Mouse (Mus musculus): ENCODE data around the gene Rpl21. TPM values are rescaled to one million over a fixed set of nuclear protein-coding genes. Genes with fewer than 3 reads are reported as not detected.
"Not testable (repeated sequence)": the region's sequence is repeated elsewhere in the genome, so short reads cannot be mapped to it uniquely, and the experiment has no call there.

The Rpl21 gene
- polyA plus RNA-seq, 1 experiment: not detected

DNA sequence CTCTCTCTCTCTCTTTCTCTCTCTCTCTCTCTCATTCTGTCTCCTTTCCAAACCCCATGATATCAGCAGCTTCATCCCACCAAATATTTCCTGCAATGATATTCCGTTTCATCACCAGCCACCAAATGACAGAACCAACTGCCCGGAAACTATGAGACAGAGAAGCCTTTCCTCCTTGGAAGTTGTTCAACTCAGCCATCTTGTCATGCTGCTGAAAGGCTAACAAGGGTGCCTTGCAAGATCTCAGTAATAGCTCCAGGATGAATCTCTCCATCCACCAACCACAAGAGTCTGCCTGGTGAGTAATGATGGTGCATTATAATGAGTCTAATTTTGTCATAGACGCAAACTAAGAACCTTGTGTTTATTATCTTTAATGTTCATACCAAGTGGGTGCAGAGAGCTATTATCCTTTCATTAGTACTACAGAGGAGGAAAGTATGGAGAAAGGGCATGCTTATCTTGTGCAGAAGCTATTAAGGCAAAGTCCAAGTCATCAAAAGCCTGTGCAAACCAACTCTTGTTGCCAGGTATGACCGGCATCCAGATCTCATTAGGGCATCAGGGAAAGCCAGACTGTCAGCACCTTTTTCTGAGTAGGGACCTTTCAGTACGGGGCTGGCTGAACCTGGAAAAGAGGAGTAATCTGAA, 40.4 kb downstream of the Rpl21 start:
- WGBS: 81% methylated on average over 5 of the region's 5 CpGs
- peaks cover 6% of the 10 kb centered on the region for H3K4me1 ChIP-seq (ENCODE audit: control insufficient read depth, insufficient read depth, low read length)
- H3K27ac ChIP-seq (ENCODE audit: insufficient read depth, low read depth, low read length): no peak overlapping the region
- TF ChIP-seq POLR2A (IDR thresholded peaks at IDR 0.05; ENCODE audit: insufficient read depth, low read depth, low read length) (no peak), CTCF (IDR thresholded peaks at IDR 0.05; ENCODE audit: insufficient read depth, low read depth, low read length) (no peak)
- no peak overlapping the region for H3K4me3 ChIP-seq (ENCODE audit: insufficient read depth, low read depth, low read length)

DNA sequence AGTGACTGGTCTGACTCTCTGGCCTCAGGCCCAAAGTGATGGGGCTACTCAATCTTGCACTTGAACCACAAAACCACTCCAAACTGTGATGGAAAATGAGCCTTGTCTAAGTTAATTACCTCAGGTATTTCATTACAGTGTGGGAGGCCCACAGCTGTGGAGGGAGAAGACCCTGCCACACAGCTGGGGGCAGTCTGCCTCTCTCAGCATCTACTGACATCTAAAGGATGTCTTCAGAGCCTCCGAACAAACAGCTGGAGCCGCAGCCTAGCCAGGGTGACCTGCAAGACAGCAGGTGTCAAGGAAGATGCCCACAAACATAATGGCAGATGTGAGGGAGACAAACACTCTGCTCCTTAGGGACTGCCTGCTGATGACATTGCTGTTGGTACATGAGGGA, 43.3 kb downstream of the Rpl21 start:
- H3K27ac ChIP-seq (ENCODE audit: insufficient read depth, low read depth, low read length): no peak overlapping the region
- 98% methylated on average over 2 of the region's 2 CpGs for WGBS
- TF ChIP-seq POLR2A (IDR thresholded peaks at IDR 0.05; ENCODE audit: insufficient read depth, low read depth, low read length): no peak
- TF ChIP-seq CTCF (IDR thresholded peaks at IDR 0.05; ENCODE audit: insufficient read depth, low read depth, low read length): no peak
- H3K4me3 ChIP-seq (ENCODE audit: insufficient read depth, low read depth, low read length): no peak overlapping the region
- H3K4me1 ChIP-seq (ENCODE audit: control insufficient read depth, insufficient read depth, low read length): no peaks in the 10 kb centered on the region; the same call in 1 of the 2 replicates

DNA sequence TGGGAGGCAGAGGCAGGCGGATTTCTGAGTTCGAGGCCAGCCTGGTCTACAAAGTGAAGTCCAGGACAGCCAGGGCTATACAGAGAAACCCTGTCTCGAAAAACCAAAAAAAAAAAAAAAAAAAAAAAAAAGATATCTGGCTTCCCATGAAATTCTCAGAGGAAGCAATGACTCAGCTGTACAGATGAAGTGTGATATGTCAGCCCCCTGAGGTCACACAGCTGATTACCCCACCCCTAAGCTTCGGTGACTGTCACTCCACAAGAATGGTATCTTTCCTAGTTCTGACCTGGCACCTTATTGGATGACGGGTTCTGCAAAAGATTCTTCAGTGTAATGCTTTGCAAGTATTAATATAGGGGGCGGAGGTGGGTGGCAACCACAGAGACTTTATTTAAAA, 45.2 kb downstream of the Rpl21 start:
- 60% methylated on average over 6 of the region's 6 CpGs for WGBS
- not testable (repeated sequence) for H3K4me3 ChIP-seq (ENCODE audit: insufficient read depth, low read depth, low read length); H3K27ac ChIP-seq (ENCODE audit: insufficient read depth, low read depth, low read length); H3K4me1 ChIP-seq (ENCODE audit: control insufficient read depth, insufficient read depth, low read length)

DNA sequence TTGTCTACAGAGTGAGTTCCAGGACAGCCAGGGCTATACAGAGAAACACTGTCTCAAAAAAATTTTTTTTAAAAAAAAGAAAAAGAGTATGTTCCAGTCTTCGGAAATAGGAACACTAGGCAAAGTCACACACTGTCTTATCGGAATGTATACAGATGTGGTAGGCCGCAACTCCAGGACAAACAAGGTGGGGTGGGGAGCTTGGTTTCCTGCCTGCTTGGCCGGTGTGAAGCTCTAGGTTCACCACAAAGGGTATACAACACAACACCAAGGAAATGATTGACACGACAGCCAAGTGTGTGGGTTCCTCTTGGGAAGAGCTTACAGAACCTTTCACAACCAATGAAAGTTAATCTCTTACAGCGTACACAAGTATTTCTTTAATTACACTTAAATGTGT, 49.6 kb downstream of the Rpl21 start:
- no peak for TF ChIP-seq CTCF (IDR thresholded peaks at IDR 0.05; ENCODE audit: insufficient read depth, low read depth, low read length)
- TF ChIP-seq POLR2A (IDR thresholded peaks at IDR 0.05; ENCODE audit: insufficient read depth, low read depth, low read length): no peak
- WGBS: 90% methylated on average over 6 of the region's 6 CpGs

DNA sequence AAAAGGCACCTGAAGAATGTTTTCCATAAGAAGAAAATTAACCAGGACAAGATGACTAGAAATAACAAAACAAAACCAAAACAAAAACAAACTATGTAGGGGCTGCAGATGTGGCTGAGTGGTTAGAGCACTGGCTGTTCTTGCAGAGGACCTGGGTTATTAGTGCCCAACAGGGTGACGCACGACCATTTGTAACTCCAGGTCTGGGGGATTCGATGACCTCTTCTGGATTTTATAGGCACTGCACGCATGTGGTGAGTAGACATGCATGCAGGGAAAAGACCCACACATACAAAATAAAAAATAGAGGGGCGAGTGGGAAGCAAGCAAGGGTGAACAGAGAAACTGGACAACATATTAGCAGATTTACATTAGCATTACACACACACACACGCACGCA, 50.4 kb downstream of the Rpl21 start:
- 79% methylated on average over 7 of the region's 7 CpGs for WGBS
- no peak for TF ChIP-seq CTCF (IDR thresholded peaks at IDR 0.05; ENCODE audit: insufficient read depth, low read depth, low read length)
- TF ChIP-seq POLR2A (IDR thresholded peaks at IDR 0.05; ENCODE audit: insufficient read depth, low read depth, low read length): no peak
- peaks cover 13% of the 10 kb centered on the region for H3K4me1 ChIP-seq (ENCODE audit: control insufficient read depth, insufficient read depth, low read length)
- no peak overlapping the region for H3K4me3 ChIP-seq (ENCODE audit: insufficient read depth, low read depth, low read length)
- H3K27ac ChIP-seq (ENCODE audit: insufficient read depth, low read depth, low read length): no peak overlapping the region

More for the DNA sequence above, 49.6 kb downstream of the Rpl21 start:
- Histone ChIP-seq H3K27ac (ENCODE audit: insufficient read depth, low read depth, low read length) (no peak overlapping the region), H3K4me3 (ENCODE audit: insufficient read depth, low read depth, low read length) (no peak overlapping the region), H3K4me1 (ENCODE audit: control insufficient read depth, insufficient read depth, low read length) (peaks cover 13% of the 10 kb centered on the region)

DNA sequence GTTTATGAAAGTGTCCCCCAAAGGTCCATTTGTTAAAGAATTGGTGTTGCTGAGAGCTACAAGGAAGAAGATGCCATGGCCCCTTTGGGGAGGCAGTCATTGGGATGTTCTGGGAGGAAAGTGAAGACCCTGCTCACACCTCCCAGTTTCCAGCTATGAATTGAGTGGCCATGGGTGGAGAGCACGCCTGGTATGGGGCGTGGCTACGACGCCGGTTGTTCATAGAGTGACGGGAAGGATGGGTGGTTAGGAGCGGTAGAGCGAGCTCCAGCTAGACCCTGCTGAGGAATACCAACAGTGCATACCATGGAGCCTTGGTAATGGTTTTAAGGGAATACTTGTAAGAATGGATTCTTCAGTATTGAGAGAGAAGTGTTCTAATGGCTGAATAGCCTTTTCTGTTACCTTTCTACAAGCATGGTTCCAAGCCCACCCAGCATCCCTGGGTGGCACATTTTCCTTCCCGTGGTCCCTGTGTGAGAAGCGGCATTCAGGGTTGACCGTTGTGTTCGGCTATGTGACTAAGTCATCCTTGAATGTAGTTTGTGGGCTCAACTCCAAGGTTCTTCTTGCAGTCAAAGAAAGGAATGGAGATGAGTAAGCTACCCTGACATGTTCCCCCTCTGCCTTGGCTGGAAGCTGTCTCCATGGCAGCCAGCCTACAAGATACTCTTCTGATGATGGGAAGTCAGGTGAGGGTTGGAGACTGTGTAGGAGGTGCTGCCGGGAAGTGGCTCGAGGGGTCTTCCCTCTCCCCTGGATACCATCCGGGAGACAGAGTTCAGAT, 51.0 kb downstream of the Rpl21 start:
- no peak overlapping the region for H3K27ac ChIP-seq (ENCODE audit: insufficient read depth, low read depth, low read length)
- peaks cover 13% of the 10 kb centered on the region for H3K4me1 ChIP-seq (ENCODE audit: control insufficient read depth, insufficient read depth, low read length)
- TF ChIP-seq POLR2A (IDR thresholded peaks at IDR 0.05; ENCODE audit: insufficient read depth, low read depth, low read length): no peak
- no peak for TF ChIP-seq CTCF (IDR thresholded peaks at IDR 0.05; ENCODE audit: insufficient read depth, low read depth, low read length)
- H3K4me3 ChIP-seq (ENCODE audit: insufficient read depth, low read depth, low read length): no peak overlapping the region
- WGBS: 63% methylated on average over 15 of the region's 15 CpGs

Other genes starting within 250 kb of the Rpl21 start
- gene Gpr12, start 247.7 kb upstream of the Rpl21 start, polyA plus RNA-seq (2012; ENCODE audit: insufficient read depth, insufficient read length, low replicate concordance, missing spikeins): not detected in 2 replicates
- not detected in 2 replicates for gene Usp12, start 37.9 kb upstream of the Rpl21 start, polyA plus RNA-seq (2012; ENCODE audit: insufficient read depth, insufficient read length, low replicate concordance, missing spikeins)
- gene Rasl11a, start 12.2 kb downstream of the Rpl21 start, polyA plus RNA-seq (2012; ENCODE audit: insufficient read depth, insufficient read length, low replicate concordance, missing spikeins): not detected in 2 replicates
- not detected in 2 replicates for gene Gtf3a, start 115.8 kb downstream of the Rpl21 start, polyA plus RNA-seq (2012; ENCODE audit: insufficient read depth, insufficient read length, low replicate concordance, missing spikeins)
- 144 TPM in 1 of 2 replicates, not detected in the other for gene Mtif3, start 130.9 kb downstream of the Rpl21 start, polyA plus RNA-seq (2012; ENCODE audit: insufficient read depth, insufficient read length, low replicate concordance, missing spikeins)
- not detected in 2 replicates for gene Lnx2, start 243.7 kb downstream of the Rpl21 start, polyA plus RNA-seq (2012; ENCODE audit: insufficient read depth, insufficient read length, low replicate concordance, missing spikeins)
- not detected in 2 replicates for gene Polr1d, start 244.2 kb downstream of the Rpl21 start, polyA plus RNA-seq (2012; ENCODE audit: insufficient read depth, insufficient read length, low replicate concordance, missing spikeins)